Mouse (Mus musculus) heart, adult 9 months (tissue): ENCODE measurements around the gene Gm20817.
"Not testable (repeated sequence)": the region's sequence is repeated elsewhere in the genome, so short reads cannot be mapped to it uniquely, and the experiment has no call there.

ENCODE experiments used
- DNase-seq, 2 experiments: peaks; one replicate each; pipeline ENCODE4 v3.0.0; 2022; ENCODE audit warnings: low spot score in 2 of 2

The Gm20817 gene

DNA sequence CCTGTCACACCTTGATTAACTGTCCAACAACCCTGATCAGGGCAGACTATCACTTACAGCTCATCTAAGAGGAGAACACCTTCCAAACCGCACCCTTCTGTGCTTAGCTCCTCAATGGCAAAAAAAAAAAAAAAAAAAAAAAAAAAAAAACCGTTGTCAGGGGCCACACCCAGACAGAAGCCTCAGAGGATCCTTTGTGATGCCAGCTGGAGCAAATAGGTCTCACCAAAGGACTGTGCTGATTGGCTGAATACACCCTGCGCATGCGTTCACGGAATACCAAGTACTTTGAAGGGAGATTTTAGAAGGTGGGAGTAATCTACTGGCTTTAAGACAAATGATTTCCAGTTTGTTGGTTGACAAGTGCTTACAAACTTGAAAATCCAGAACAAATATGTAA, at the start of gene Gm20817:
Gene Gm20817, minus strand, starts transcription at position 101 of the 400 bp plus-strand sequence.
- DNase-seq, result not testable (repeated sequence)
